Mouse (Mus musculus): ENCODE measurements around the gene Rab42.
"Not testable (repeated sequence)": the region's sequence is repeated elsewhere in the genome, so short reads cannot be mapped to it uniquely, and the experiment has no call there.

Gene Rab42

DNA sequence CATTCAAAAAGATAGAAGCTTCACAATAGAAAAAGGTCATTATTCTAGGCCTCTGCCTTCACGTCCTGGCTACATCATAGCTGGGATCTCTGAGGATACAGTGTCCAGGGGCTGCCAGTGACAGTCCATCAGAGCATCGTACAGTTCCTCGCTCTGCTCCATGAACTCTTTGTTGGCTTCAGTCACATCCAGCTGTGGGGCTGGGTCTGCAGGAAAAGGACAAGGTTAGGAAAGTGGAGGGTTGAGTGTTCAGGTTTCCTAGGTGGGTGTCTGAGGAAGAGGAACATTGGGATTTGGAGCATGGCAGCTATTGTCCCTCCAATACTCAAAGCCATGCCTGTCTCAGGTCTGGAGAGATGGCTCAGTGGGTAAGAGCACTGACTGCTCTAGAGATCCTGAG, 8.6 kb upstream of the Rab42 start:
- DNase-seq (ENCODE audit: low read depth): no peak

DNA sequence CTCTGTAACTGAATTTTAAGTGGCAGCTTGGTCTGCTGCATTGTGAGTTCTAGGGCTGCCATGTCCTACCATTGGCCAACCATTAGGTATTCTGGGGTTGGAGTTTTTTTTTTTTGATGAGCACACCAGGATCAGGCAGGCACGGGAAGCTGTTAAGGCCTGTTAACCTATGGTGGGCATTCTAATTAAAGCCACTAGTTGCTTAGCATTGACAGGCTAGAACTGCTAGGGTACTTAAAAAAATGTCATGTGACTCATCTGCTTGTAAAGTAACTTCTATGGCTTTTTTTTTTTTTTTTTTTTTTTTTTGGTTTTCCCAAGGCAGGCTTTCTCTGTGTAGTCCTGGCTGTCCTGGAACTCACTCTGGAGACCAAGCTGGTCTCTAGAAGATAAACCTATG, 8.0 kb upstream of the Rab42 start:
- no peak for DNase-seq (ENCODE audit: low read depth)

- no peak for DNase-seq (ENCODE audit: low read depth)
Measured at GRCm38 (mm10) chr4:132309849-132310472, 6.8 kb upstream of the Rab42 start.

DNA sequence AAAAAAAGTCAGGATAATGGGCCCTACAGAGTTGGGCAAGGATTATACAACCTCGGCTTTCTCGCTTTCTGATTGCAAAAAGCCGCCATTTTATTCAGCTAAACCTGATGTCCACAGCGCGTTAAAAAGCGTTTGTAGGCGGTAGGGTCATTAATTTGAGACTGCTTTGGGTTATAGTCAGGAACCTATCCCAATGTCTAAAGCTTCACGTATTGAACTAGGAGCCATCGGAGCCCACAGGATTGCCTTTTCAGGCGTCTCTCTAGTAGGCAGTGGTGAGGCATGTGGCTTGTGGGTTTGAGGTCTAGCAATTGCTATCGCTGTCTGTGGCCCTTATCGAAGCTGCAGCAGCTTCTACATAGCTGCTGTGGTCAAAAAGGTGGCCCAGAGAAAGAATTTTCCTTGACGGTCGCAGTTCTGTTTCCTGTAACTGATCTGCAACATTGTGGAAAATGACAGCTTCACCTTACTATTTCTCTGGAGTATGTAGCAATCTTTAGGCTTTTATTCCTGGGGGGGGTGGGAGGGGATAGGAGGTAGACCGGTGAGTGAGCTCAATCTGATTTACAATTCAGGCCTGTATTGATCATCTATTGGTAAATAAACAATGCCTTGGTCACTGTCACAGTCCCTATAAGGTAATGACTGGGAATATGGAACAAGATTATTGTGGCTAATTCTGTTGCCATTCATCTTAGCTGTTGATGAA, 6.1 kb upstream of the Rab42 start:
- no peak for DNase-seq (ENCODE audit: low read depth)

- peak; percentile 84 for DNase-seq (ENCODE audit: low read depth)
Measured at GRCm38 (mm10) chr4:132308437-132309139, 5.4 kb upstream of the Rab42 start.

DNA sequence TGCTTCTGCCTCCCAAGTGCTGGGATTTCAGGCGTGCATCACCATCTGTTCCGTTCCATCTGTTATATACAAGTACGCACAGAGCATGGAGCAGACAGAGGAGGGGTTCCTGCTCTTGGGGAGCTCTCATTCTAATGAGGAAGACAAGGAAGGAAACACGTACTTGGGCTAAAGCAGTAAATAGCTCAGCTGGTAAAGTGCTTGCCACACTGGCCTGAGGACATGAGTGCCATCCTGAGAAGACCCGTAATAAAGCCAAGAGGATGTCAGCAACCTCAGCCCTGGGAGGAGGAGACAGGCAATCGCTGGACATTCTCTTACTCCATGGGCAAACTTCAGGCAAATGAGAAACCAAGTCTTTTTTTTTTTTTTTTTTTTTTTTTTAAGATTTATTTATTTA, 2.8 kb upstream of the Rab42 start:
- no peak for DNase-seq (ENCODE audit: low read depth)

GRCm38 (mm10) chr4:132305276-132305675, 2.1 kb upstream of the Rab42 start:
- DNase-seq (ENCODE audit: low read depth): no peak

DNA sequence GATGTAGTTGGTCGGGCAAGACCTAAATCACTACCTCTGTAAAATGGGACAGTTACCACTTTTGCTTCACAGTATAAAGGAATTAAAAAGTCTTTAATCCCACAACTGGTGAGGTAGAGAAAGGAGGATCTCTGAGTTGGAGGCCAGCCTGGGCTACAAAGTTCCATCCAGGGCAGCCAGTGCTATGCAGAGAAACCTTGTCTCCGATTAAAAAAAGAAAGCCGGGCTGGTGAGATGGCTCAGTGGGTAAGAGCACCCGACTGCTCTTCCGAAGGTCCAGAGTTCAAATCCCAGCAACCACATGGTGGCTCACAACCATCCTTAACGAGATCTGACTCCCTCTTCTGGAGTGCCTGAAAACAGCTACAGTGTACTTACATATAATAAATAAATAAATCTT, 299 bp upstream of the Rab42 start:
- DNase-seq (ENCODE audit: low read depth): not testable (repeated sequence)

DNA sequence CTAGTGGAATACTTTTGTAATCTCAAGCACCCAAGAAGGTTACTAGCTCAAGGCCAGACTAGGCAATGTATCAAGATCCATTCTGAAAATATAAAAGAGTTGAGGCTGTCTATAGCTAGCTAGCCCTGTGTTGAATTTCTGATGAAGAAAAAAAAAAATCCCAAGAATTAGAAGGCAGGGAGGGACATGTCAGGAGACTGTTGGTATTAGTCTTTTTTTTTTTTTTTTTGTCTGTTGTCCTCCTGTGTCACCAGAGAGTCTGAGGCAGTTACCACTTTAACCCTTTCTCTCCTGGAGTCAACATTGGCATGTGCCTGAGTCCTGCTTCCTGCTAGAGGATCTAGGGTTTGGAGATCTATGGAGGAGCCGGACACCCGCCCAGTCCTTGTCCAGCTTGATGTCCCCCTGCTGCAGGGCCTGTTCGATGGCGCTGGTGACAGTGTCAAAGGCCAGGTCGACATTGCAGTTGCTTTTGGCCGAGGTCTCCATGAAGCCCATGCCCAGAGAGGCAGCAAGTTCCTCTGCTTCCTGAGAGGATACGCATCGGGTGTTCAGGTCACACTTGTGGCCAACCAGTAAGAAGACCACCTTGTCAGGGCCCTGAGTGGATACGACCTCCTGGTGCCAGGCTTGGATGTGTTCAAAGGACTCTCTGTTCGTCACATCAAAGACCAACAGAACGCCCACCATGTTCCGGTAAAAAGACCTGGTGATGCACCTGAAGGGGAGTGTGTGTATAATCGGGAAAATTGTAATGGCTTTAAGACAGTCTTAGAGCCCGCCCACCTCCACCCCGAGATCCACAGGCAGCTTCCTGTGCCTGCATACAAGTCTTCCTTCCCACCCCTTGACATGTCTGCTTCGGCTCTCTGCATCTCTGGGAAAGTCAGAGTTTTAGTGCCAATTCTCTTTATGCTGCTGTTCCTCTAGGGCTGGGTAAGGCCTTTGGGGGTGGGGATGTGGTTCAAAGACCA, 933 bp downstream of the Rab42 start:
- no peak for DNase-seq (ENCODE audit: low read depth)

- DNase-seq (ENCODE audit: low read depth): no peak
Measured at GRCm38 (mm10) chr4:132301486-132301885, 1.7 kb downstream of the Rab42 start.

DNA sequence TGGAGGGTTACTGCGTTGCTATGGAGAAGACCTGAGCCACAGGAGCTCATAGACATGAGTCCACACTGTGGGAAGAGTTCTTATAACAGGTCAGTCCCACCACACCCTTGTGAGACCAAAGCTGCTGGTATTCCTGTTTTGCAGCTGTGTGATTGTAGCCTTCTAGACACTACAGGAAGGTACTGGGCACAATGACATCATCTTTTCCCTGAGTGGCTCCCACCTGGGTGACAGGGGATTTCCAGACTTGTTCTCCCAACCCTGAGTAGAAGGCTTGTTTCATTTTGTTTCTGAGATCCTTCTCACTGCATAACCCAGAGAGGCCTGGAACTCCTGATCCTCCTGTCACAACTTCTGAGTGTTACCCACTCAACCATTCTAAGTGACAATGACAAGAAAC, 3.3 kb downstream of the Rab42 start:
- DNase-seq (ENCODE audit: low read depth): no peak

GRCm38 (mm10) chr4:132295696-132296390, 7.3 kb downstream of the Rab42 start:
- DNase-seq (ENCODE audit: low read depth): no peak

GRCm38 (mm10) chr4:132293682-132294240, 9.4 kb downstream of the Rab42 start:
- no peak for DNase-seq (ENCODE audit: low read depth)

GRCm38 (mm10) chr4:132292988-132293387, 10.2 kb downstream of the Rab42 start:
- no peak for DNase-seq (ENCODE audit: low read depth)

DNA sequence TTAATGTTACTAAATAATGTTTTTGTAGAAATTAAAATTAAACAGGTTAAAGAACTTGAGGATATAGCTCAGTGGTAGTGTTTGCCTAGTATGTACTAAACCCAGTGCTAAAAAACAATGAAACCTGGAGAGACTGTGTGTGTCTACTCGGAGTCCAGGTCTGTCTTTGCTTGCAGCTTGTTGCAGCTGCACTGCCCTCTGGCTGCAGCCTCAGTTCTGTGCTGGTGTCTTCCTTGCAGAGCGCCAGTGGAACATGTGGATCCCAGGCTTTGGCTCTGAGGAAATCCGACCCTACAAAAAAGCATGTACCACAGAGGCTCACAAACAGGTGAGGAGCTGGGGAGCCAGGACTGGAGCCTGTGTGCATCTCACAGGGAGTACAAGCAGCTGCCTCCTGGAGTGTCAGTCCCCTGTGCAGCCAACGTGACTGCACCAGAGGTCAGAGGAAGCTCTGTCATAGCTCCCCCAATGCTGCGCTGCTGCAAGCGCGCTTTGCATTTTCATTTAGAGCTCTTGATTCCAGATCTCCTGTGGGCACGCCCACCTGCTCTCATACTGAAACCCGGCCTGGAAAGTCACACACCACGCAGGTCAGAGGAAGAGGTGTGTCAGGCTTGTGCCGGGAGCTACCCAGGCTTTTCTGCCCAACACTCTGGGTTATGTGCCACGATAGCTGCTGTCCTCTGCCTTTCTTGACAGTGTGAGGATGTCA, 11.4 kb downstream of the Rab42 start:
- no peak for DNase-seq (ENCODE audit: low read depth)

- DNase-seq (ENCODE audit: low read depth): no peak
Measured at GRCm38 (mm10) chr4:132291056-132291455, 12.1 kb downstream of the Rab42 start.

- DNase-seq (ENCODE audit: low read depth): not testable (repeated sequence)
Measured at GRCm38 (mm10) chr4:132288840-132289239, 14.3 kb downstream of the Rab42 start.

GRCm38 (mm10) chr4:132275949-132276348, 27.2 kb downstream of the Rab42 start:
- DNase-seq (ENCODE audit: low read depth): no peak

GRCm38 (mm10) chr4:132274156-132274862, 28.9 kb downstream of the Rab42 start, which contains the start of gene Taf12:
Gene Taf12, plus strand, starts transcription at chr4:132274375.
- DNase-seq (ENCODE audit: low read depth): peak; percentile 88

DNA sequence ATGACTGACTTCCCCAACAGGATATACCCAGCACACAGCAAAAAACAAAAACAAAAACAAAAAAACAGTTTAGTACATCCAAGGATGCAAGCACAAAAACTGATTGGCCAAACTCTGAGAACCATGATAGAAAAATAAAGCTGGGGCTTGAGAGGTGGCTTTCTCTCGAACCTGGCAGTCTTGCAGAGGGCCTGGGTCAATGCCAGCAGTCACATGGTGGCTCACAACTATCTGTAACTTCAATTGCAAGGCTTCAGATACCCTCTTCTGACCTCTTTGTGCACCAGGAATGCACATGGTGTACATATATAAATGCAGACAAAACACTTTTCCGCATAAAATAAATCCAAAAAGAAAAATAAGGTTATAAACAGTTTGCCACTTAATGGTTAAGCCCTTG, 30.0 kb downstream of the Rab42 start:
- no peak for DNase-seq (ENCODE audit: low read depth)

All from c-Kit-positive CD71-negative TER-119-negative erythroid progenitor cells, embryonic 14.5 days (primary cell).